Mouse (Mus musculus) liver, adult 10 weeks (tissue): ENCODE measurements around the gene Ccdc61. TPM values are rescaled to one million over a fixed set of nuclear protein-coding genes. Genes with fewer than 3 reads are reported as not detected.

ENCODE experiments used
- polyA plus RNA-seq: library from polyadenylated mRNA; stranded (reverse); fragments of 350-450 nt; fragmentation: Illumina TruSeq; extraction: RNeasy Lipid Tissue Mini Kit (QIAGEN cat#74804); gene quantifications from one replicate; pipeline ENCODE4 v1.2.3, GENCODE M21; 2014; ENCODE audit warnings: low read depth, low replicate concordance

Gene Ccdc61
- polyA plus RNA-seq: 2.1 TPM

GRCm38 (mm10) chr7:18910241-18910831 lies at the start of gene Ccdc61:
Ccdc61 (minus strand) TSS chr7:18910415.

GRCm38 (mm10) chr7:18925162-18925938 lies 15.1 kb upstream of the Ccdc61 start, which contains the start of gene Nova2:
Nova2 (plus strand) TSS chr7:18925888.

GRCm38 (mm10) chr7:18871031-18871430 lies 39.2 kb downstream of the Ccdc61 start, which contains the start of gene Pglyrp1:
Pglyrp1 (plus strand) TSS chr7:18871331.

Other genes with a start within 250 kb of the Ccdc61 start
- not detected for gene Psg20, start 224.2 kb downstream of the Ccdc61 start, polyA plus RNA-seq
- not detected for gene Psg22, start 192.3 kb downstream of the Ccdc61 start, polyA plus RNA-seq
- gene Psg19, start 111.9 kb downstream of the Ccdc61 start, polyA plus RNA-seq: not detected
- gene Psg17, start 88.8 kb downstream of the Ccdc61 start, polyA plus RNA-seq: not detected
- gene Mill2, start 70.4 kb downstream of the Ccdc61 start, polyA plus RNA-seq: 1.0 TPM
- not detected for gene Pglyrp1, start 39.1 kb downstream of the Ccdc61 start, polyA plus RNA-seq
- gene Nova2, start 15.5 kb upstream of the Ccdc61 start, polyA plus RNA-seq: 0.08 TPM
- not detected for gene Nanos2, start 77.0 kb upstream of the Ccdc61 start, polyA plus RNA-seq
- gene Mypop, start 80.8 kb upstream of the Ccdc61 start, polyA plus RNA-seq: not detected
- gene Irf2bp1, start 93.6 kb upstream of the Ccdc61 start, polyA plus RNA-seq: 1.2 TPM
- 12.5 TPM for gene Foxa3, start 113.1 kb upstream of the Ccdc61 start, polyA plus RNA-seq
- gene Sympk, start 114.0 kb upstream of the Ccdc61 start, polyA plus RNA-seq: 3.7 TPM
- gene Rsph6a, start 144.3 kb upstream of the Ccdc61 start, polyA plus RNA-seq: not detected
- 0.72 TPM for gene Dmwd, start 165.8 kb upstream of the Ccdc61 start, polyA plus RNA-seq
- 2.7 TPM for gene Dmpk, start 173.4 kb upstream of the Ccdc61 start, polyA plus RNA-seq
- 0.45 TPM for gene Six5, start 184.2 kb upstream of the Ccdc61 start, polyA plus RNA-seq
- not detected for gene Gm4969, start 208.0 kb upstream of the Ccdc61 start, polyA plus RNA-seq
- 0.26 TPM for gene Fbxo46, start 209.4 kb upstream of the Ccdc61 start, polyA plus RNA-seq
- 5.7 TPM for gene Qpctl, start 238.9 kb upstream of the Ccdc61 start, polyA plus RNA-seq
- gene Snrpd2, start 239.3 kb upstream of the Ccdc61 start, polyA plus RNA-seq: 1.4 TPM